Comparison of ENCODE assay signal across 26 mouse cellular contexts in the genomic region with DNA sequence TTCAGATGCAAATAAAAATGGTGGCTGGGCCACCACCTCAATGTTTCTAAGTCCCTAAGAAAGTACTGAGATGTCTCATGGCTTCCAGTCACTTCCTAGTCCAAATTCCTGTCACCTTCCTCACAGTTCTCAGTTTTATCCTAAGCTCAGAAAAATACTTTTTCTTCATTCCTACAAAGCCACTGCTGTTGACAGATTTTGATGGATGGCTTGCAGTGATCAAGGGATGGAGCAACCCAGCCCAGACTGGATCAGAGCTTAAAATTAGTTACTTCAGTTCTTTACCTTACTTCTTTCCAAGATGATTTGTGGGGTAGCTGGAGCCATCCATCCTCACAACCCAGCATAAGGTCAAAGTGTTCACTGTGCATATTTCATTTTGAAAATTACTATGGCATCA. TPM values are rescaled to one million over a fixed set of nuclear protein-coding genes. Genes with fewer than 3 reads are reported as not detected.
DNase-seq lines count a peak whose midpoint lies in the region; ATAC-seq and TF ChIP-seq lines count a peak whose summit lies in the region.
"Had no signal": no experiment of that assay in that cellular context is flagged by ENCODE, and none has a peak within 500 bp of the region (broad histone marks: within the 10 kb centered on the region; RNA-seq: fewer than 3 reads in every experiment).

No protein-coding gene starts in this region.

- no peak for TF ChIP-seq EP300 in lung, postnatal 0 days (IDR thresholded peaks at IDR 0.05)

- H3K27me3 ChIP-seq in lung, embryonic 15.5 days: no peaks in the 10 kb centered on the region
- no peaks in the 10 kb centered on the region for H3K27me3 ChIP-seq in lung, postnatal 0 days (replicated peaks; ENCODE audit: insufficient read depth, low read length)
- H3K27me3 ChIP-seq in intestine, embryonic 15.5 days (replicated peaks): no peaks in the 10 kb centered on the region
- no peaks in the 10 kb centered on the region for H3K27me3 ChIP-seq in stomach, embryonic 16.5 days (ENCODE audit: control insufficient read depth, insufficient read depth, low read length)
- H3K27me3 ChIP-seq: embryonic facial prominence, embryonic 15.5 days; heart, embryonic 13.5 days; midbrain, embryonic 15.5 days; neural tube, embryonic 12.5 days had no signal

- H3K4me3 ChIP-seq in gastrocnemius, adult 2 months: no peak overlapping the region
- H3K4me3 ChIP-seq in lung, embryonic 15.5 days: no peak overlapping the region
- H3K4me3 ChIP-seq in lung, postnatal 0 days (ENCODE audit: low read depth, low read length): no peak overlapping the region
- H3K4me3 ChIP-seq in intestine, embryonic 15.5 days (replicated peaks): no peak overlapping the region
- H3K4me3 ChIP-seq in stomach, embryonic 16.5 days (replicated peaks; ENCODE audit: low read length): no peak overlapping the region
- H3K4me3 ChIP-seq: embryonic facial prominence, embryonic 15.5 days; heart, embryonic 13.5 days; midbrain, embryonic 10.5 days; midbrain, embryonic 15.5 days; neural tube, embryonic 12.5 days had no signal

- peak overlapping the region; percentile 28; the same call in 1 of the 2 replicates for H3K27ac ChIP-seq in gastrocnemius, adult 2 months
- H3K27ac ChIP-seq in lung, embryonic 15.5 days: 0 out of 2 replicates have a peak overlapping the region, but pooled peaks have one; percentile 35
- H3K27ac ChIP-seq in lung, postnatal 0 days (ENCODE audit: low read length): no peak overlapping the region
- H3K27ac ChIP-seq in intestine, embryonic 15.5 days: peak overlapping the region; percentile 63; the same call in 1 of the 2 replicates
- peak overlapping the region; percentile 80 for H3K27ac ChIP-seq in stomach, embryonic 16.5 days (ENCODE audit: low read length)
- H3K27ac ChIP-seq: hindbrain, postnatal 0 days; midbrain, embryonic 10.5 days; midbrain, embryonic 15.5 days; neural tube, embryonic 12.5 days had no signal

- TF ChIP-seq CTCF in gastrocnemius, adult 2 months (IDR thresholded peaks at IDR 0.05): no peak
- no peak for TF ChIP-seq CTCF in lung, postnatal 0 days (IDR thresholded peaks at IDR 0.05)

- no peaks in the 10 kb centered on the region for H3K9me3 ChIP-seq in lung, embryonic 15.5 days
- H3K9me3 ChIP-seq in lung, postnatal 0 days (ENCODE audit: low read length): no peaks in the 10 kb centered on the region
- no peaks in the 10 kb centered on the region for H3K9me3 ChIP-seq in intestine, embryonic 15.5 days
- H3K9me3 ChIP-seq in stomach, embryonic 16.5 days (replicated peaks; ENCODE audit: control insufficient read depth, low read length): no peaks in the 10 kb centered on the region
- H3K9me3 ChIP-seq: embryonic facial prominence, embryonic 15.5 days; heart, embryonic 13.5 days; midbrain, embryonic 10.5 days; midbrain, embryonic 15.5 days; neural tube, embryonic 12.5 days had no signal

- no peak overlapping the region for H3K9ac ChIP-seq in lung, embryonic 15.5 days
- no peak overlapping the region for H3K9ac ChIP-seq in lung, postnatal 0 days (replicated peaks; ENCODE audit: low read depth)
- no peak overlapping the region for H3K9ac ChIP-seq in intestine, embryonic 15.5 days
- no peak overlapping the region for H3K9ac ChIP-seq in stomach, embryonic 16.5 days (ENCODE audit: low read length)
- H3K9ac ChIP-seq: embryonic facial prominence, embryonic 15.5 days; heart, embryonic 13.5 days; midbrain, embryonic 15.5 days; neural tube, embryonic 12.5 days had no signal

- ATAC-seq in lung, embryonic 15.5 days (ENCODE audit: borderline replicate concordance, extremely low read depth, low FRiP score, low TSS enrichment): no peak
- ATAC-seq in lung, postnatal 0 days: no peak
- no peak for ATAC-seq in intestine, embryonic 15.5 days
- ATAC-seq in stomach, embryonic 16.5 days (ENCODE audit: insufficient read depth, low FRiP score): no peak
- ATAC-seq: forebrain, embryonic 14.5 days; hindbrain, postnatal 0 days; midbrain, embryonic 15.5 days had no signal

- intact Hi-C loops in gastrocnemius, adult 2 months (cut with DNase I): no loop called here
- intact Hi-C loops in gastrocnemius, postnatal 14 days (cut with DNase I; ENCODE audit: low total_unique reads): no loop called here

- H3K4me2 ChIP-seq in lung, embryonic 15.5 days: no peak overlapping the region
- H3K4me2 ChIP-seq in lung, postnatal 0 days (replicated peaks; ENCODE audit: low read depth, low read length): no peak overlapping the region
- no peak overlapping the region for H3K4me2 ChIP-seq in intestine, embryonic 15.5 days (replicated peaks)
- H3K4me2 ChIP-seq in stomach, embryonic 16.5 days (ENCODE audit: low read depth, low read length): no peak overlapping the region
- H3K4me2 ChIP-seq: embryonic facial prominence, embryonic 15.5 days; heart, embryonic 13.5 days; midbrain, embryonic 15.5 days; neural tube, embryonic 12.5 days had no signal

- H3K36me3 ChIP-seq in lung, embryonic 15.5 days: no peaks in the 10 kb centered on the region
- no peaks in the 10 kb centered on the region for H3K36me3 ChIP-seq in lung, postnatal 0 days (ENCODE audit: insufficient read depth, low read length)
- H3K36me3 ChIP-seq in intestine, embryonic 15.5 days: no peaks in the 10 kb centered on the region
- H3K36me3 ChIP-seq in stomach, embryonic 16.5 days (ENCODE audit: control insufficient read depth, insufficient read depth, low read length): no peaks in the 10 kb centered on the region
- H3K36me3 ChIP-seq: embryonic facial prominence, embryonic 15.5 days; heart, embryonic 13.5 days; midbrain, embryonic 10.5 days; midbrain, embryonic 15.5 days; neural tube, embryonic 12.5 days had no signal

- H3K4me1 ChIP-seq in lung, embryonic 15.5 days: peaks cover 33% of the 10 kb centered on the region
- no peaks in the 10 kb centered on the region; the same call in 1 of the 2 replicates for H3K4me1 ChIP-seq in lung, postnatal 0 days (ENCODE audit: insufficient read depth, low read depth, low read length)
- peaks cover 17% of the 10 kb centered on the region for H3K4me1 ChIP-seq in intestine, embryonic 15.5 days (replicated peaks)
- peaks cover 13% of the 10 kb centered on the region for H3K4me1 ChIP-seq in stomach, embryonic 16.5 days (ENCODE audit: control insufficient read depth, insufficient read depth, low read length)

- no peak for DNase-seq in gastrocnemius, adult 2 months
- no peak for DNase-seq in gastrocnemius, postnatal 14 days
- no peak for DNase-seq in lung, postnatal 0 days (ENCODE audit: low spot score)
- no peak for DNase-seq in kidney, postnatal 4 days
- DNase-seq in layer of hippocampus, adult 9-11 months: no peak
- DNase-seq: adrenal gland, postnatal 25 days; cerebellum, adult 18-20 months; cerebellum, postnatal 10 days; kidney, adult 2 months; kidney, postnatal 36 days; liver; lung, postnatal 14 days; right cerebral cortex, adult 18-20 months; spleen, adult 18-20 months had no signal

RNA-seq across cellular contexts. Expression of a gene that starts 42.8 kb away (rescaled TPM):
- total RNA-seq in gastrocnemius, adult 2 months (2021): 10 to 100 TPM; 23.9 to 39.9 TPM
- total RNA-seq in gastrocnemius, postnatal 14 days (2021): 10 to 100 TPM; 51.7 to 53.7 TPM
- polyA plus RNA-seq in lung, embryonic 15.5 days (2015; fragmentation: Nextera tagmentation; extraction: Ambion mirVana): 292 and 299 TPM in 2 replicates
- polyA plus RNA-seq in lung, postnatal 0 days (2015; fragmentation: Nextera tagmentation; extraction: Ambion mirVana): 249 and 273 TPM in 2 replicates
- polyA plus RNA-seq in intestine, embryonic 15.5 days (2015; fragmentation: Nextera tagmentation; extraction: Ambion mirVana): 338 and 366 TPM in 2 replicates
- polyA plus RNA-seq in stomach, embryonic 16.5 days (2015; fragmentation: Nextera tagmentation; extraction: Ambion mirVana): 362 and 363 TPM in 2 replicates
- total RNA-seq: common myeloid progenitor, adult 5-6 weeks; MEL had no signal
